Mouse (Mus musculus) embryonic facial prominence, embryonic 13.5 days (tissue): ENCODE measurements around the gene Hoxb13. TPM values are rescaled to one million over a fixed set of nuclear protein-coding genes. Genes with fewer than 3 reads are reported as not detected.

Source experiments
- ATAC-seq: fragments of 200-750 bp; cut with Nextera tagmentation; 2 replicates; pipeline ENCODE4 v1.8.0; 2017; ENCODE audit warnings: low read depth; ENCODE audit not compliant: insufficient number of reproducible peaks, insufficient read depth, low FRiP score, low TSS enrichment
- H3K27ac ChIP-seq: fragments of 300-500 bp; sonication (generic); 2 replicates; pipeline ENCODE4 v1.5.1; 2015; ENCODE audit warnings: moderate library complexity, mild to moderate bottlenecking, inconsistent platforms
- H3K27me3 ChIP-seq: fragments of 300-500 bp; sonication (generic); 2 replicates; pipeline ENCODE4 v1.6.1; 2015; ENCODE audit warnings: mild to moderate bottlenecking, inconsistent platforms
- H3K36me3 ChIP-seq: fragments of 300-500 bp; sonication (generic); 2 replicates; pipeline ENCODE4 v1.6.1; 2015; ENCODE audit warnings: mild to moderate bottlenecking, inconsistent platforms
- H3K4me1 ChIP-seq: fragments of 300-500 bp; sonication (generic); 2 replicates; pipeline ENCODE4 v1.6.1; 2015; ENCODE audit warnings: inconsistent platforms
- H3K4me2 ChIP-seq: fragments of 300-500 bp; sonication (generic); 2 replicates; pipeline ENCODE4 v1.6.1; 2015; ENCODE audit warnings: moderate library complexity, mild to moderate bottlenecking, inconsistent platforms
- H3K4me3 ChIP-seq: fragments of 300-500 bp; sonication (generic); 2 replicates; pipeline ENCODE4 v1.5.1; 2015; ENCODE audit warnings: mild to moderate bottlenecking, inconsistent platforms
- H3K9ac ChIP-seq: fragments of 300-500 bp; sonication (generic); 2 replicates; pipeline ENCODE4 v1.6.1; 2015; ENCODE audit warnings: mild to moderate bottlenecking, inconsistent platforms
- H3K9me3 ChIP-seq: fragments of 300-500 bp; sonication (generic); 2 replicates; pipeline ENCODE4 v1.6.1; 2016; ENCODE audit warnings: inconsistent platforms
- WGBS: fragments of 180-500 bp; shearing (Covaris S2); methylation state at CpG from one replicate; pipeline ENCODE4 v1.1.7; 2015; ENCODE audit warnings: mixed read lengths; 5-methylcytosine and 5-hydroxymethylcytosine counted together
- polyA plus RNA-seq: library from polyadenylated mRNA; unstranded; fragments of >200 nt; fragmentation: Nextera tagmentation; extraction: Ambion mirVana; gene quantifications from 2 replicates; pipeline ENCODE4 v1.2.1, GENCODE M21; 2015

Hoxb13 gene
- polyA plus RNA-seq, 1 experiment from 2014 or later, result not detected

GRCm38 (mm10) chr11:96174881-96175280 lies 19.2 kb upstream of the Hoxb13 start:
- Histone ChIP-seq H3K4me3 (no peak overlapping the region), H3K4me2 (no peak overlapping the region), H3K27me3 (peaks cover 100% of the 10 kb centered on the region), H3K9me3 (0 out of 2 replicates have a peak, but pooled peaks cover 2% of the 10 kb centered on the region), H3K9ac (no peak overlapping the region), H3K27ac (no peak overlapping the region), H3K36me3 (no peaks in the 10 kb centered on the region), H3K4me1 (0 out of 2 replicates have a peak, but pooled peaks cover 3% of the 10 kb centered on the region)
- WGBS, result 2% methylated on average over 6 of the region's 6 CpGs
- no peak for ATAC-seq

- ATAC-seq, result no peak
- 2% methylated on average over 17 of the region's 17 CpGs for WGBS
- Histone ChIP-seq H3K27me3 (peaks cover 100% of the 10 kb centered on the region), H3K27ac (no peak overlapping the region), H3K4me2 (no peak overlapping the region), H3K9me3 (0 out of 2 replicates have a peak, but pooled peaks cover 2% of the 10 kb centered on the region), H3K4me3 (no peak overlapping the region), H3K36me3 (no peaks in the 10 kb centered on the region), H3K9ac (no peak overlapping the region), H3K4me1 (0 out of 2 replicates have a peak, but pooled peaks cover 3% of the 10 kb centered on the region)
Measured at GRCm38 (mm10) chr11:96175511-96175910, 18.6 kb upstream of the Hoxb13 start.

- no peaks in the 10 kb centered on the region for H3K36me3 ChIP-seq
- H3K4me1 ChIP-seq, result 0 out of 2 replicates have a peak, but pooled peaks cover 3% of the 10 kb centered on the region
- 0 out of 2 replicates have a peak, but pooled peaks cover 2% of the 10 kb centered on the region for H3K9me3 ChIP-seq
- no peak overlapping the region for H3K27ac ChIP-seq
- peaks cover 100% of the 10 kb centered on the region for H3K27me3 ChIP-seq
- no peak overlapping the region for H3K4me2 ChIP-seq
- 2% methylated on average over 9 of the region's 9 CpGs for WGBS
- no peak for ATAC-seq
- no peak overlapping the region for H3K9ac ChIP-seq
- no peak overlapping the region for H3K4me3 ChIP-seq
Measured at GRCm38 (mm10) chr11:96175951-96176530, 18.1 kb upstream of the Hoxb13 start.

- 1% methylated on average over 10 of the region's 10 CpGs for whole genome bisulfite sequencing
- no peak for ATAC-seq
- Histone ChIP-seq H3K27me3 (peaks cover 100% of the 10 kb centered on the region), H3K27ac (no peak overlapping the region), H3K9ac (no peak overlapping the region), H3K4me3 (no peak overlapping the region), H3K4me1 (0 out of 2 replicates have a peak, but pooled peaks cover 3% of the 10 kb centered on the region), H3K36me3 (no peaks in the 10 kb centered on the region), H3K4me2 (no peak overlapping the region), H3K9me3 (0 out of 2 replicates have a peak, but pooled peaks cover 2% of the 10 kb centered on the region)
Measured at GRCm38 (mm10) chr11:96176841-96177240, 17.3 kb upstream of the Hoxb13 start.

GRCm38 (mm10) chr11:96177546-96178174 lies 16.5 kb upstream of the Hoxb13 start:
- Histone ChIP-seq H3K9ac (no peak overlapping the region), H3K9me3 (peaks cover 1% of the 10 kb centered on the region; the same call in 1 of the 2 replicates), H3K4me2 (no peak overlapping the region), H3K27ac (no peak overlapping the region), H3K36me3 (no peaks in the 10 kb centered on the region), H3K4me1 (0 out of 2 replicates have a peak, but pooled peaks cover 3% of the 10 kb centered on the region), H3K27me3 (peaks cover 100% of the 10 kb centered on the region), H3K4me3 (no peak overlapping the region; the same call in 1 of the 2 replicates)
- WGBS, result under 1% methylated on average over 27 of the region's 27 CpGs
- no peak for ATAC-seq

GRCm38 (mm10) chr11:96178356-96178755 lies 15.8 kb upstream of the Hoxb13 start:
- no peak for ATAC-seq
- H3K4me2 ChIP-seq, result no peak overlapping the region
- H3K27ac ChIP-seq, result no peak overlapping the region
- under 1% methylated on average over 8 of the region's 8 CpGs for WGBS
- 0 out of 2 replicates have a peak, but pooled peaks cover 3% of the 10 kb centered on the region for H3K4me1 ChIP-seq
- H3K9me3 ChIP-seq, result peaks cover 4% of the 10 kb centered on the region; the same call in 1 of the 2 replicates
- no peak overlapping the region for H3K4me3 ChIP-seq
- no peak overlapping the region for H3K9ac ChIP-seq
- H3K36me3 ChIP-seq, result no peaks in the 10 kb centered on the region
- H3K27me3 ChIP-seq, result peaks cover 100% of the 10 kb centered on the region

GRCm38 (mm10) chr11:96178911-96179503 lies 15.1 kb upstream of the Hoxb13 start:
- Histone ChIP-seq H3K4me2 (no peak overlapping the region), H3K27me3 (peaks cover 100% of the 10 kb centered on the region), H3K4me3 (no peak overlapping the region), H3K9me3 (peaks cover 4% of the 10 kb centered on the region; the same call in 1 of the 2 replicates), H3K9ac (no peak overlapping the region), H3K36me3 (no peaks in the 10 kb centered on the region), H3K27ac (no peak overlapping the region), H3K4me1 (0 out of 2 replicates have a peak, but pooled peaks cover 3% of the 10 kb centered on the region)
- no peak for ATAC-seq
- WGBS, result 2% methylated on average over 6 of the region's 6 CpGs

- ATAC-seq, result no peak
- Histone ChIP-seq H3K27ac (no peak overlapping the region), H3K27me3 (peaks cover 100% of the 10 kb centered on the region), H3K4me2 (no peak overlapping the region), H3K4me3 (no peak overlapping the region), H3K36me3 (no peaks in the 10 kb centered on the region), H3K4me1 (0 out of 2 replicates have a peak, but pooled peaks cover 3% of the 10 kb centered on the region), H3K9me3 (peaks cover 4% of the 10 kb centered on the region; the same call in 1 of the 2 replicates), H3K9ac (no peak overlapping the region)
- 17% methylated on average over 4 of the region's 4 CpGs for WGBS
Measured at GRCm38 (mm10) chr11:96181061-96181460, 13.1 kb upstream of the Hoxb13 start.

- Histone ChIP-seq H3K9ac (no peak overlapping the region), H3K4me3 (no peak overlapping the region), H3K36me3 (no peaks in the 10 kb centered on the region), H3K4me1 (no peaks in the 10 kb centered on the region), H3K27ac (no peak overlapping the region), H3K27me3 (peaks cover 100% of the 10 kb centered on the region), H3K4me2 (no peak overlapping the region), H3K9me3 (peaks cover 4% of the 10 kb centered on the region; the same call in 1 of the 2 replicates)
- ATAC-seq, result no peak
Measured at GRCm38 (mm10) chr11:96184233-96184632, 9.9 kb upstream of the Hoxb13 start.

- no peak overlapping the region for H3K4me2 ChIP-seq
- peaks cover 100% of the 10 kb centered on the region for H3K27me3 ChIP-seq
- H3K9ac ChIP-seq, result no peak overlapping the region
- peaks cover 4% of the 10 kb centered on the region; the same call in 1 of the 2 replicates for H3K9me3 ChIP-seq
- H3K36me3 ChIP-seq, result no peaks in the 10 kb centered on the region
- no peak for ATAC-seq
- H3K4me1 ChIP-seq, result no peaks in the 10 kb centered on the region
- H3K4me3 ChIP-seq, result no peak overlapping the region
- WGBS, result 11% methylated on average over 4 of the region's 4 CpGs
- no peak overlapping the region for H3K27ac ChIP-seq
Measured at GRCm38 (mm10) chr11:96187321-96187720, 6.8 kb upstream of the Hoxb13 start.

- H3K27ac ChIP-seq, result no peak overlapping the region
- H3K4me3 ChIP-seq, result no peak overlapping the region
- no peak overlapping the region for H3K4me2 ChIP-seq
- no peak overlapping the region for H3K9ac ChIP-seq
- H3K9me3 ChIP-seq, result no peaks in the 10 kb centered on the region
- no peak for ATAC-seq
- no peaks in the 10 kb centered on the region for H3K36me3 ChIP-seq
- WGBS, result 2% methylated on average over 28 of the region's 28 CpGs
- H3K27me3 ChIP-seq, result peaks cover 100% of the 10 kb centered on the region
- H3K4me1 ChIP-seq, result peaks cover 4% of the 10 kb centered on the region; the same call in 1 of the 2 replicates
Measured at GRCm38 (mm10) chr11:96189810-96190522, 4.2 kb upstream of the Hoxb13 start.
